Mouse (Mus musculus) cortical plate, adult 2 months (tissue): ENCODE data around the gene Sys1. TPM values are rescaled to one million over a fixed set of nuclear protein-coding genes. Genes with fewer than 3 reads are reported as not detected.

ENCODE experiments used
- H3K27ac ChIP-seq: fragments of 200-500 bp; 2 replicates; pipeline ENCODE4 v1.5.1; 2012; ENCODE audit warnings: low read length, control low read depth, inconsistent platforms; ENCODE audit not compliant: insufficient read depth
- H3K4me1 ChIP-seq: fragments of 200-500 bp; 2 replicates; pipeline ENCODE4 v1.6.1; 2011; ENCODE audit warnings: low read length; ENCODE audit not compliant: control insufficient read depth, insufficient read depth
- H3K4me3 ChIP-seq: fragments of 200-500 bp; 2 replicates; pipeline ENCODE4 v1.5.1; 2011; ENCODE audit warnings: mild to moderate bottlenecking, low read length, control low read depth; ENCODE audit not compliant: insufficient read depth
- CTCF ChIP-seq: fragments of 200-500 bp; IDR thresholded peaks from 2 replicates; pipeline ENCODE4 v1.5.1; 2011; ENCODE audit warnings: mild to moderate bottlenecking, control low read depth, low read length; ENCODE audit not compliant: insufficient read depth; ENCODE audit errors: extremely low read depth
- POLR2A ChIP-seq: fragments of 200-500 bp; IDR thresholded peaks from 2 replicates; pipeline ENCODE4 v1.6.1; 2011; ENCODE audit warnings: mild to moderate bottlenecking, low read length, control low read depth; ENCODE audit not compliant: insufficient read depth; ENCODE audit errors: extremely low read depth
- polyA plus RNA-seq: library from polyadenylated mRNA; depleted of rRNA; stranded (reverse); fragments of >200 nt; gene quantifications from 2 replicates; pipeline ENCODE4 v1.2.3, GENCODE M21; 2012

The Sys1 gene
- polyA plus RNA-seq, 1 experiment = 64.5 TPM

GRCm38 (mm10) chr2:164457942-164458341 is 1.2 kb downstream of the Sys1 start:
- peaks cover 8% of the 10 kb centered on the region; the same call in 1 of the 2 replicates for H3K4me1 ChIP-seq
- no peak for TF ChIP-seq CTCF
- TF ChIP-seq POLR2A = no peak
- no peak overlapping the region for H3K4me3 ChIP-seq
- no peak overlapping the region for H3K27ac ChIP-seq

GRCm38 (mm10) chr2:164458535-164458934 is 1.8 kb downstream of the Sys1 start:
- H3K4me1 ChIP-seq = peaks cover 8% of the 10 kb centered on the region; the same call in 1 of the 2 replicates
- no peak overlapping the region for H3K4me3 ChIP-seq
- no peak overlapping the region for H3K27ac ChIP-seq
- no peak for TF ChIP-seq CTCF
- no peak for TF ChIP-seq POLR2A

- peak; percentile 85 for TF ChIP-seq CTCF
- TF ChIP-seq POLR2A = peak; percentile 64; the same call in 1 of the 2 replicates
- H3K4me3 ChIP-seq = peak within 1 kb of the TSS; percentile 76
- H3K4me1 ChIP-seq = peaks cover 7% of the 10 kb centered on the region; the same call in 1 of the 2 replicates
- peak within 1 kb of the TSS; percentile 69 for H3K27ac ChIP-seq
Observed at GRCm38 (mm10) chr2:164460745-164461551, 4.2 kb downstream of the Sys1 start, which contains the start of gene Gm20458. TSS of gene Gm20458 (plus strand) at chr2:164460967.

- Histone ChIP-seq H3K27ac (no peak overlapping the region), H3K4me1 (peaks cover 4% of the 10 kb centered on the region; the same call in 1 of the 2 replicates), H3K4me3 (no peak overlapping the region)
- TF ChIP-seq POLR2A = no peak
- TF ChIP-seq CTCF = no peak
Observed at GRCm38 (mm10) chr2:164465161-164465560, 8.4 kb downstream of the Sys1 start.

GRCm38 (mm10) chr2:164466787-164467186 is 10.0 kb downstream of the Sys1 start:
- Histone ChIP-seq H3K4me3 (no peak overlapping the region), H3K27ac (no peak overlapping the region), H3K4me1 (peaks cover 3% of the 10 kb centered on the region; the same call in 1 of the 2 replicates)
- TF ChIP-seq POLR2A = no peak
- no peak for TF ChIP-seq CTCF

GRCm38 (mm10) chr2:164470254-164470653 is 13.5 kb downstream of the Sys1 start:
- Histone ChIP-seq H3K4me3 (no peak overlapping the region), H3K4me1 (no peaks in the 10 kb centered on the region), H3K27ac (no peak overlapping the region)
- TF ChIP-seq CTCF = peak; percentile 57
- TF ChIP-seq POLR2A = no peak

- no peak for TF ChIP-seq POLR2A
- TF ChIP-seq CTCF = no peak
- H3K4me3 ChIP-seq = no peak within 1 kb of the TSS
- H3K4me1 ChIP-seq = no peaks in the 10 kb centered on the region
- H3K27ac ChIP-seq = no peak within 1 kb of the TSS
Observed at GRCm38 (mm10) chr2:164473624-164474023, 16.9 kb downstream of the Sys1 start, which contains the start of gene Trp53tg5. TSS of gene Trp53tg5 (minus strand) at chr2:164473724.

GRCm38 (mm10) chr2:164485681-164486257 is 29.0 kb downstream of the Sys1 start, which contains the start of gene Dbndd2:
TSS of gene Dbndd2 (plus strand) at chr2:164486106.
- Histone ChIP-seq H3K27ac (peak within 1 kb of the TSS; percentile 98), H3K4me1 (peaks cover 3% of the 10 kb centered on the region), H3K4me3 (peak within 1 kb of the TSS; percentile 56)
- no peak for TF ChIP-seq POLR2A

GRCm38 (mm10) chr2:164486258-164487114 is 29.7 kb downstream of the Sys1 start:
- TF ChIP-seq CTCF (no peak), POLR2A (0 out of 2 replicates have a peak, but pooled peaks have one; percentile 8)
- Histone ChIP-seq H3K4me1 (peaks cover 3% of the 10 kb centered on the region), H3K27ac (peak overlapping the region; percentile 98), H3K4me3 (peak overlapping the region; percentile 56)

- peaks cover 3% of the 10 kb centered on the region for H3K4me1 ChIP-seq
- H3K27ac ChIP-seq = peak overlapping the region; percentile 98
- TF ChIP-seq CTCF (no peak), POLR2A (no peak)
- peak overlapping the region; percentile 56 for H3K4me3 ChIP-seq
Observed at GRCm38 (mm10) chr2:164487115-164487527, 30.4 kb downstream of the Sys1 start.
